Mouse (Mus musculus) forebrain, embryonic 14.5 days (tissue): ENCODE data around the gene Axin1. TPM values are rescaled to one million over a fixed set of nuclear protein-coding genes. Genes with fewer than 3 reads are reported as not detected.

Experiments used
- polyA plus RNA-seq: library from polyadenylated mRNA; unstranded; fragments of >200 nt; fragmentation: Nextera tagmentation; extraction: Ambion mirVana; gene quantifications from 2 replicates; pipeline ENCODE4 v1.2.1, GENCODE M21; 2014

Gene Axin1
- polyA plus RNA-seq, 1 experiment from 2014 or later, result 10.3 TPM

Other genes starting within 250 kb of the Axin1 start
- 31.6 and 33.3 TPM in 2 replicates for gene Rab40c, start 219.0 kb upstream of the Axin1 start, polyA plus RNA-seq
- 49.5 and 52.6 TPM in 2 replicates for gene Pigq, start 193.8 kb upstream of the Axin1 start, polyA plus RNA-seq
- gene Nhlrc4, start 193.7 kb upstream of the Axin1 start, polyA plus RNA-seq, result not detected in 2 replicates
- 0.18 TPM in 1 of 2 replicates, not detected in the other for gene A930017K11Rik, start 186.1 kb upstream of the Axin1 start, polyA plus RNA-seq
- 17.0 and 20.3 TPM in 2 replicates for gene Capn15, start 152.9 kb upstream of the Axin1 start, polyA plus RNA-seq
- gene Rab11fip3, start 69.1 kb upstream of the Axin1 start, polyA plus RNA-seq, result 15.2 and 20.5 TPM in 2 replicates
- gene Decr2, start 48.4 kb upstream of the Axin1 start, polyA plus RNA-seq, result 13.6 and 14.4 TPM in 2 replicates
- gene Nme4, start 43.1 kb upstream of the Axin1 start, polyA plus RNA-seq, result 31.3 and 40.0 TPM in 2 replicates
- 1.5 and 1.9 TPM in 2 replicates for gene Tmem8, start 25.4 kb upstream of the Axin1 start, polyA plus RNA-seq
- 242 and 250 TPM in 2 replicates for gene Mrpl28, start 15.2 kb upstream of the Axin1 start, polyA plus RNA-seq
- gene Pdia2, start 60.4 kb downstream of the Axin1 start, polyA plus RNA-seq, result not detected in 2 replicates
- 1.7 and 3.2 TPM in 2 replicates for gene Rgs11, start 64.3 kb downstream of the Axin1 start, polyA plus RNA-seq
- gene Arhgdig, start 69.1 kb downstream of the Axin1 start, polyA plus RNA-seq, result 33.8 and 44.4 TPM in 2 replicates
- gene Fam234a, start 105.6 kb downstream of the Axin1 start, polyA plus RNA-seq, result 15.8 and 21.4 TPM in 2 replicates
- 81.4 and 101 TPM in 2 replicates for gene Luc7l, start 114.2 kb downstream of the Axin1 start, polyA plus RNA-seq